In the genomic region with DNA sequence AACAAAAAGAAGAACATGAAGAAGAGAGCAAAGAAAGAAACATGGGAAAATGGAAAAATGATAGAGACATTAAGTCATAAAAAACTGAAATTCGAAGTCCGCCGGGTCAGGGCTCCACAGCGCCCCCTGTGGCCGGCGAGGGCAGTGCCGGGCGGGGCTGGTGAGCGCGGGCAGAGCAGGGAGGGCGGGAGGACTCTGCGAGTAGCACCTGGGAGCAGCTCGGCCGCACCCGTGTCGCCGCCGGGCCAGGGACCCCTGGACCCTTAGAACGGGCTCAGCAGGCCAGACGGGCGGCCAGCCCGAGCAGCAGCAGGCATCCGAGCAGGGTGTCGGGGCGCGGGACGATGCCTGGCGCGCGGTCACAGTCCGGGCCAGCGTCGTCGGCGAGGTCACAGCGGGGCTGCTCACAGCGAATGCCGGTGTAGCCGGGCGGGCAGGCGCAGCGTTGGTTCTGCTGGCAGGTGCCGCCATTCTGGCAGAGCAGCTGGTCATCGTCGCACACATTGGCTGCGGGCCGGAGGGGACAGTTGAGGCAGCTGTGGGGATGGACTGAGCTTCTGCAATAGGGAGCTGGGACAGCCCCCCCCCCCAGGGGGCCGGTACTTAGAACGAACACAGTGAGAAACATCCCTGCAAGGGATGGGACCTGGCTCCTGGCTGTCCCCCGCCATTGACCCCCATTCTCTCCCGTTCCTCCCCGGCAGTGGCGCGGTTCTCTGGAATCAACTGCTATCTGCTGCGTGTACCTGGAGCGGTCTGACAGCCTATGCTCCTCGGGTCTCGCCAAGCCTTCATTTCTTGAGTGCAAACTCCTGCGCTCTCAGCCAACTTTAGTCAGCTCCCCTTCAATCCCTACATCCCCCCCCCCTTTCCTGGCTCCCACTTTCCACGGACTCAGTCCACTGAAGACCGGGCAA, we compare ENCODE assay signal across 8 mouse cellular contexts. TPM values are rescaled to one million over a fixed set of nuclear protein-coding genes. Genes with fewer than 3 reads are reported as not detected.
DNase-seq lines count a peak whose midpoint lies in the region; ATAC-seq and TF ChIP-seq lines count a peak whose summit lies in the region.

No protein-coding gene starts in this region.

- no peak overlapping the region for H3K27ac ChIP-seq in hindbrain, postnatal 0 days

- no peaks in the 10 kb centered on the region for H3K36me3 ChIP-seq in hindbrain, postnatal 0 days (ENCODE audit: insufficient read depth, low read length)

- no peaks in the 10 kb centered on the region for H3K9me3 ChIP-seq in hindbrain, postnatal 0 days (ENCODE audit: low read length)

- ATAC-seq in activated CD4-positive, CD25-positive, alpha-beta regulatory T cell, adult 4 months = peak; percentile 69
- peak; percentile 74 for ATAC-seq in hindbrain, postnatal 0 days
- ATAC-seq in megakaryocyte-erythroid progenitor cell, adult 5-6 weeks (replicated peaks; ENCODE audit: low FRiP score, low TSS enrichment, poor library complexity, severe bottlenecking) = peak; percentile 59; the same call in 1 of the 2 replicates

- H3K4me3 ChIP-seq in hindbrain, postnatal 0 days (ENCODE audit: low read length) = peak overlapping the region; percentile 46

- intact Hi-C loops in left cerebral cortex, postnatal 14 days (cut with DNase I) = no loop called here

- 0 out of 2 replicates have a peak, but pooled peaks cover 2% of the 10 kb centered on the region for H3K27me3 ChIP-seq in hindbrain, postnatal 0 days (ENCODE audit: insufficient read depth, low read length)

- H3K9ac ChIP-seq in hindbrain, postnatal 0 days (replicated peaks; ENCODE audit: low read length) = peak overlapping the region; percentile 51

- 3% methylated on average over 57 of the region's 61 CpGs for WGBS in hindbrain, postnatal 0 days

- peak; percentile 80 for TF ChIP-seq CTCF in hindbrain, postnatal 0 days (IDR thresholded peaks at IDR 0.05; ENCODE audit: low read depth)

- H3K4me2 ChIP-seq in hindbrain, postnatal 0 days (ENCODE audit: low read depth, low read length) = peak overlapping the region; percentile 94

- DNase-seq in cerebellum, postnatal 14 days = peak; percentile 95 to 97
- peak; percentile 71 to 72 for DNase-seq in gastrocnemius, adult 8-10 months (ENCODE audit: low spot score in 2 of 2)
- peak; percentile 79 for DNase-seq in hindbrain, postnatal 0 days (ENCODE audit: low spot score)
- DNase-seq in left cerebral cortex, postnatal 14 days (ENCODE audit: low spot score in 2 of 2) = peak; percentile 61 to 70
- DNase-seq in right cerebral cortex, postnatal 4 days = peak; percentile 84
- DNase-seq in MN1 (ENCODE audit: low spot score) = no peak

- H3K4me1 ChIP-seq in hindbrain, postnatal 0 days (ENCODE audit: insufficient read depth, low read length) = peaks cover 16% of the 10 kb centered on the region; the same call in 1 of the 2 replicates

RNA-seq across cellular contexts. Expression of gene Ntng2, which starts 58.0 kb away (rescaled TPM):
- polyA plus RNA-seq in activated CD4-positive, CD25-positive, alpha-beta regulatory T cell, adult 4 months (2017; shearing (Covaris generic)) = 1 to 10 TPM; 3.8 to 5.7 TPM
- total RNA-seq in gastrocnemius, adult 8-10 months (2022) = 10 to 100 TPM; 16.7 to 30.4 (median 26.0) TPM
- 30.3 and 34.5 TPM in 2 replicates for total RNA-seq in hindbrain, postnatal 0 days (2014; rRNA removed)
- 3.4 and 4.6 TPM in 2 replicates for polyA plus RNA-seq in hindbrain, postnatal 0 days (2015; fragmentation: Nextera tagmentation; extraction: Ambion mirVana)
- 100 to 1,000 TPM; 107 TPM for total RNA-seq in left cerebral cortex, postnatal 14 days (2021)
- 2.3 and 2.8 TPM in 2 replicates for total RNA-seq in megakaryocyte-erythroid progenitor cell, adult 5-6 weeks (2014; fragmentation: Nextera tagmentation)
- total RNA-seq in megakaryocyte-erythroid progenitor cell, adult 5-6 weeks (2017) = not detected in 2 replicates
